Mouse (Mus musculus): ENCODE measurements around the gene Rbm48.
A peak's percentile ranks its signal among the peaks of the same experiment; 100 is the strongest.

The Rbm48 gene

GRCm38 (mm10) chr5:3544480-3544769 lies 52.0 kb downstream of the Rbm48 start:
- DNase-seq, result no peak

- DNase-seq, result peak; percentile 96
These were observed 52.5 kb downstream of the Rbm48 start, which contains the start of gene Fam133b for GRCm38 (mm10) chr5:3543629-3544479. Gene Fam133b (plus strand): TSS chr5:3543833.

GRCm38 (mm10) chr5:3541871-3542270 lies 54.5 kb downstream of the Rbm48 start:
- peak; percentile 33 for DNase-seq

GRCm38 (mm10) chr5:3538505-3539472 lies 57.6 kb downstream of the Rbm48 start:
- DNase-seq, result no peak

GRCm38 (mm10) chr5:3536592-3537212 lies 59.7 kb downstream of the Rbm48 start:
- no peak for DNase-seq
